Mouse (Mus musculus) layer of hippocampus, adult 11-12 months (tissue): ENCODE data around the gene Gabra2.

Experiments used
- DNase-seq: peaks from one replicate; pipeline ENCODE4 v3.0.0; 2022; ENCODE audit warnings: low spot score

Gabra2 gene

GRCm38 (mm10) chr5:71095725-71096607, at the start of gene Gabra2:
TSS of gene Gabra2 (minus strand) at chr5:71095849.
- peak; percentile 77 for DNase-seq

GRCm38 (mm10) chr5:71136691-71137090, 41.0 kb upstream of the Gabra2 start:
- DNase-seq = peak; percentile 50

GRCm38 (mm10) chr5:71135840-71136239, 40.2 kb upstream of the Gabra2 start:
- DNase-seq = no peak

- peak; percentile 60 for DNase-seq
Measured at GRCm38 (mm10) chr5:71127721-71128120, 32.1 kb upstream of the Gabra2 start.

DNA sequence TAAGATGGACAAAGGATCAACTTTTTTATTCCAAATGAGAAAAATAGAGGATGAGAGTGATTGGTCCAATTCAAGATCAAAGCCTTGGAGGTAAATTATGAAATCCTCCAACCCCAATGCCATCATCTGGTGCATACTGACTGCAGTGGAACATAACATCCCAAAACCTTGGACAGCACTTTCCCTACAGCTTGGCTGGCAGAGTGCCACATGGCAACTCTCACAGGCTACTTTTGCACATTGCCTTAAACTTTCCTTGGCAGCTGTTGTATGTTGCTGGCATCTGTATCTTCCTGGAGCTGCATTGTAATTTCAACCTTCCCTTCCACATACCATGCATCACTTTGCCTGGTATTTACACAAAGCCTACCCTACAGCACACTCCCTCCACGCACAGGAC, 19.6 kb upstream of the Gabra2 start:
- no peak for DNase-seq

GRCm38 (mm10) chr5:71095180-71095579, 469 bp downstream of the Gabra2 start:
- DNase-seq = peak; percentile 47

DNA sequence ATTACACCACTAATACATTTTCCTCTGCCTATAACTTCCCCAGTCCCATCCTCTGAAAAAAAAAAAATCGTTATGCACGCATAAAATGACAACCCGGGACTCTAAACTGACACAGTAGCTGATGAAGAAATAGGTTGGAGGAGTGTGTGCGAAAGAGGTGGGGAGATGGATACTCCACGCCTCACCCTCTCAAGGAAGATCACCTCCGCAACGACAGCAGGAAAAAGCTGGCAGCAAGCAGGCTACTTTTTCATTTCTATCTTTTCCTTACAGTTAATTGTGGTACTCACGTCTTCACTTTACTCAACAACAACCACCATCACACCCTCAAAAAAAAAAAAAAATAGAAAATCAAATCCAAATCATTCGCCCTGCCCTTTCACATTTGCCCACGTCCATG, 873 bp downstream of the Gabra2 start:
- peak; percentile 15 for DNase-seq

DNA sequence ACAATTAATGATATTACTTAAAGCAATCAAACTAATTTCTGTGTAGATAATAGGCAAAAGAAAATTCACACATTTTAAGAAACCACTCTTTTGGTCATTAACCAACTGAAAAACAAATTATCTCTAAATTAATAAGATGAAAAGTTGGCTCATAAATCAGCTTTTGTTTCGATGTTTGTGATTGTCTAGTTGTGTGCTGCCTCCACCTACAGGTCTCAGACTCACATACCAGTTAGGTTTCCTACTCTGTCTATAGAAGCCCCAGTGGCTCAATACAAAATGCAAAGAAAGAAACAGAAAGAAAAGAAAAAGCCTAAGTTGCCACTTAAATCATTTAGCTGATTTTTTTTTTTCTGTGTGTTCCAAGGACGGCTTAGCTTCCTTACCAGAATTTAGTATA, 1.8 kb downstream of the Gabra2 start:
- no peak for DNase-seq

DNA sequence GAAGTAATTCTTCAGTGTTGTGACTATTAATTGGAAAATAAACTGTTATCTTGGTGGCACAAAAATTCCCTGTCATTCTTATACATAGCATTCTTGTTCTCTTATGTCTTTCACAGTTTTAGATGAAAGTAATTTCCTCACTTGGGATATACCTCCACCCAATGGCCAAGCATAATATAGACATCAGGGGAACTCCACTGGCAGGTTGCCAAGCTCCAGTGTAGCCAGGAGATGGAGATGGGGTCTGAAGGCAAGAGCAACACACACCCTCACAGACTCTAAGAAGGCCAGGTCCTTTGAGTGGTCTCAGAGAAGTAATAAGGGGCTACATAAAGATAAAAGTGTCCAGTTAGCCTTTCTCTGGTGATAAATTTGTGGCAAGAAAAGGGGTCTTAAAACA, 3.2 kb downstream of the Gabra2 start:
- peak; percentile 47 for DNase-seq

- no peak for DNase-seq
Measured at GRCm38 (mm10) chr5:71091926-71092325, 3.7 kb downstream of the Gabra2 start.

- no peak for DNase-seq
Measured at GRCm38 (mm10) chr5:71078861-71079260, 16.8 kb downstream of the Gabra2 start.

DNA sequence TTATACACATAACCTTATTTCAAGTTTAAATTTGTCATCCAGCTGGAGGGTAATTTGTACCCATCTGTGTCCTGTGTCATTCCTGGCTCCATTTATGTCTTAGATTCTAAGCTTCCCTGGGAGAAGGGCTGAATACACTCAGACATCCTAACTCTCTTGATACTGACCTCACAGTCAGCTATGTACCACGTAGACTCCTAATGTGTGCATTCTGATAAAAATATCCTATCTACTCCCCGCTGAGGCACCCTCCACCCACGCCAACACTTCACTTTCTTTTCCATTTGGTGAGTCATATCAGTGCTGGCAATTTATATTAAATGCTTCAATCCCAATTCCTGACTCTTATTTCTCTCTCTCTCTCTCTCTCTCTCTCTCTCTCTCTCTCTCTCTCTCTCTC, 34.0 kb downstream of the Gabra2 start:
- peak; percentile 32 for DNase-seq

DNA sequence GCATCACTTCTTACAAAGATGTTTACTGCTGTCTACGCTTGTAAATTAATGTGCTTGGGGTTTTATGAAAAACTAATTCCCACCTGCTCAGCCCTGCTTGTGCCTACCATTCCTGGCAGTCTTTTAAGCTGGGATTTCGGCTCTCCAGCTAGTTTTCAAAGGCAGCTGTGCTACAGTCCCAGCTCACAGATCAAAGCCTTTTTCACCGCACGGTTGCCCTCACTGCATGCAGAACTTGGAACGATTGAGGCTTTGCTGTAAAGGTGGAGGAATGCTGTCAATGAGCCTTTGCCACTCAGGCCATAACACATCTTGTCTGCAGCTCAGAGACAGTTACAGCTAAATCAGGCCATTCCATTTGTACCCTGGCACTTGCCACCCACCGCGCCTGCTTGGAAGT, 37.6 kb downstream of the Gabra2 start:
- no peak for DNase-seq

DNA sequence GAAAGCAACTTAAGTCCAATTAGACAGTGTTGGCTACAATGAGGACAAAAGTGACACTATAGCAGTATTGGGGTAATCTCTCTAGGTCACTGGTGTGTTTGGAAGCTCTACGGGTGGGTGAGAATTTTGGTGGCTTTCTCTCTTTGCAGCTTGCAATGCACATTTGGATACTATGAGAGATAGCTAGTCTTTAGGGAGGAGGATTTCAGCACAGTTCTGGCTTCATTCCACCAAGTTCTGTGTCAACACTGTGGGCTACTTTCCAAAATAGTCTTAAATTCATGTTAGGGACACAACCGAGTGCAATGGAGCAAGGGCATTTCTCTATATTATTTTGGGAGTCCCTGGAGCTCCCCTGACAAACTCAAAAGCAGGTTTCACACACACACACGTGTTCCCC, 58.3 kb downstream of the Gabra2 start:
- no peak for DNase-seq

GRCm38 (mm10) chr5:71025956-71026355, 69.7 kb downstream of the Gabra2 start:
- peak; percentile 77 for DNase-seq

- DNase-seq = no peak
Measured at GRCm38 (mm10) chr5:71011751-71012150, 83.9 kb downstream of the Gabra2 start.

DNA sequence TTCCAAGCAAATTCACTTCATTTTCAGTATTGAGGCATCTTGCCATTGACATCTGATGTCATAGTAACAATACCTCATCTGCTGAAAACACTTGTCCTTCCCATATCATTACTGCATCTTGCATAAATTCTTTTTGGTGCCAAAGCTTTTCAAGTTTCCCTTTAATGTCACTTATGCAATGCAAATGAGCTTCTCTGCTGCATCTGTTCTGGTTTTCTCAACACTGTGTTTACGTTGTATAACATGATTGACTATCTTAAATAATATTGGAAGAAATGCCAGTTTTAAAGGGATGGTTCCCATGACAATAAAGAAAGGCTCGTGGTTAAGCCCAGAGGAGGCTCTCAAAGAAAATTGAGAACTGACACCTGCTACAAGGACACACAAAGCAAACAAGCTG, 84.4 kb downstream of the Gabra2 start:
- DNase-seq = no peak

GRCm38 (mm10) chr5:71010797-71011196, 84.9 kb downstream of the Gabra2 start:
- DNase-seq = no peak

DNA sequence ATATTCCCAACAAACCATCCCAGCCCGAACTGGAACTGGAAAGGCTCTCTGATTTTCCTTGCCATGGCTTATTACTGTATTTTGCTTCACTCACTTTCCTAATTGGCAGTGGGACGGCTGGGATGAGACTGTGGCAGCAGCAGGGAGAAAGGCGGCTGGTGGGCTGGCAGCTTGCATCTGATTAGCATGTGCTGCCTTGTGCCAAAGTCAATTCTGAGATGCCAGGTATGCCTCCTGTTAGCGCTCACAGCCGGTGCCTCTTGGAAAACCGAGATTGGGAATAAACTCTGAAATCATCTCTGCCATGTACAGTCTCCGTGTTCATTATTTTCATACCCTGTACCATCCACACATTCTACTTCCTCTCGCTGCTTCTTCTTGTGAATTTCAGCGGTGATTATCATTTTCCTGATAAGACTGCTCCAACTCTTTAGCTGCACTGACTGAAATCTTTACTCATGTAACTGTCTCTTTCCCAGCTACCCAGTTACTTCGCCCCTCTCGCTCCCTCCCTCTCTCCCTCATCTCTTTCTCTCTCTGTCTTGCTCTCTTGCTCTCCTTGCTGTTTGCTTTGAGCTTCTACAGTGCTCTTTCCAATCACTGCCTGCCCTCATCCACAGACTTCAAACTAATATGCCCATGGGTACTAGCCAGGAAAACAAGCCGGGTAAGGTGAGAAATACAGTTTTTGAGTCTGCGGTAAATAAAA, 99.9 kb downstream of the Gabra2 start:
- peak; percentile 78 for DNase-seq

DNA sequence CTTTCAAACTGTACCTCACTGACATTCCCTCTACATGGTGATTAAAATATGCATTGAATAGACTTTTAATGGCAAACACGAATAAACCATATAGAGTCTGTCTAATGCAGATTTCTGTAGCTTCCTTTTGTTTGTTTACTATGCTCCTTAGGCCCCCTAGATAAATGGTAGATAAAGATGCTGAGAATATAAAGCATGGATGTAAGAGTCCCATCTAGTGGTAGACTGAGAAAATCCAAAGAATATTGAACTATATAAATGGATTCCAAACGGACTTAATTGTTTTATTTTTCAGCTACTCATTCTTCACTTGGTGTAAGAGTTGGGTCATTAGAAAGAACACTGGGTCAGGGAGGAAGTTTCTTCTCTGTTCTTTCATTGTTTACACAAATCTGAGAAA, 102.4 kb downstream of the Gabra2 start:
- no peak for DNase-seq

GRCm38 (mm10) chr5:70990891-70991290, 104.8 kb downstream of the Gabra2 start:
- no peak for DNase-seq
